Mouse (Mus musculus): ENCODE measurements around the gene Ube2n.

- TF ChIP-seq CTCF (IDR thresholded peaks at IDR 0.05; ENCODE audit: borderline replicate concordance, control insufficient read depth, extremely low read depth, insufficient read depth, low read length, poor library complexity) (no peak), POLR2A (IDR thresholded peaks at IDR 0.05; ENCODE audit: control insufficient read depth, extremely low read depth, insufficient read depth, low read length, poor library complexity) (no peak)
These were observed 20.7 kb downstream of the Ube2n start for GRCm38 (mm10) chr10:95535399-95536221.
